Mouse (Mus musculus): ENCODE results near the gene St5. TPM values are rescaled to one million over a fixed set of nuclear protein-coding genes. Genes with fewer than 3 reads are reported as not detected.

St5 gene
- 3.4 and 4.4 TPM in 2 replicates for polyA plus RNA-seq (2012; ENCODE audit: low replicate concordance)

GRCm38 (mm10) chr7:109703190-109704015 is at the start of gene St5, which contains the start of gene Akip1:
Gene St5, minus strand, starts transcription at chr7:109703605.
Gene Akip1, plus strand, starts transcription at chr7:109703690.

GRCm38 (mm10) chr7:109752008-109752925 is 48.9 kb upstream of the St5 start, which contains the start of gene Tmem9b:
Gene Tmem9b, minus strand, starts transcription at chr7:109752875.

GRCm38 (mm10) chr7:109731626-109732025 is 28.2 kb upstream of the St5 start, which contains the start of gene Ascl3:
Gene Ascl3, minus strand, starts transcription at chr7:109731726.

GRCm38 (mm10) chr7:109723697-109724096 is 20.3 kb upstream of the St5 start, which contains the start of gene BC051019:
Gene BC051019, minus strand, starts transcription at chr7:109723850.

GRCm38 (mm10) chr7:109518838-109519696 is 184.3 kb downstream of the St5 start, which contains the start of gene Rpl27a:
Gene Rpl27a, plus strand, starts transcription at chr7:109519147.

GRCm38 (mm10) chr7:109508034-109508433 is 195.4 kb downstream of the St5 start, which contains the start of gene Trim66:
Gene Trim66, minus strand, starts transcription at chr7:109508134.

Other genes with a start within 250 kb of the St5 start
- 0.04 TPM in 1 of 2 replicates, not detected in the other for gene Trim66, start 195.5 kb downstream of the St5 start, polyA plus RNA-seq (2012; ENCODE audit: low replicate concordance)
- gene Rpl27a, start 184.5 kb downstream of the St5 start, polyA plus RNA-seq (2012; ENCODE audit: low replicate concordance): 5,932 and 8,045 TPM in 2 replicates
- gene Akip1, start 85 bp upstream of the St5 start, polyA plus RNA-seq (2012; ENCODE audit: low replicate concordance): 12.9 and 13.9 TPM in 2 replicates
- not detected in 2 replicates for gene BC051019, start 20.2 kb upstream of the St5 start, polyA plus RNA-seq (2012; ENCODE audit: low replicate concordance)
- 0.37 TPM in 1 of 2 replicates, not detected in the other for gene Ascl3, start 28.1 kb upstream of the St5 start, polyA plus RNA-seq (2012; ENCODE audit: low replicate concordance)
- gene Tmem9b, start 49.3 kb upstream of the St5 start, polyA plus RNA-seq (2012; ENCODE audit: low replicate concordance): 3.1 and 11.7 TPM in 2 replicates
- 1.0 TPM in 1 of 2 replicates, not detected in the other for gene Nrip3, start 78.4 kb upstream of the St5 start, polyA plus RNA-seq (2012; ENCODE audit: low replicate concordance)
- gene Scube2, start 162.1 kb upstream of the St5 start, polyA plus RNA-seq (2012; ENCODE audit: low replicate concordance): not detected in 2 replicates